Mouse (Mus musculus) left cerebral cortex, adult 2 months (tissue): ENCODE measurements around the gene Slc6a3. TPM values are rescaled to one million over a fixed set of nuclear protein-coding genes. Genes with fewer than 3 reads are reported as not detected.

Experiments
- DNase-seq, 2 experiments: peaks; one replicate each; pipeline ENCODE4 v3.0.0; 2021 to 2022; ENCODE audit warnings: low spot score in 2 of 2, mixed read lengths in 1 of 2; ENCODE audit errors: extremely low spot score in 1 of 2
- H3K27ac ChIP-seq: fragments of 200-600 bp; 2 replicates; pipeline ENCODE4 v1.8.1; 2022
- H3K4me3 ChIP-seq: fragments of 200-600 bp; 2 replicates; pipeline ENCODE4 v1.8.1; 2022
- CTCF ChIP-seq: fragments of 200-600 bp; IDR thresholded peaks from 2 replicates; pipeline ENCODE4 v1.8.1; 2022; ENCODE audit warnings: antibody characterized with exemption, mild to moderate bottlenecking, moderate library complexity
- intact Hi-C: fragments of 180-260 bp; cut with DNase I; formaldehyde crosslinking; loops from one replicate; pipeline ENCODE4 v1.15.1; 2025
- long read RNA-seq, 2 experiments: library from polyadenylated mRNA; stranded (forward); transcript quantifications; one replicate each; pipeline ENCODE4 v2.0.0; 2021; ENCODE audit warnings: borderline mapping rate in 2 of 2
- total RNA-seq, 2 experiments: library from RNA; stranded (reverse); gene quantifications; 2 replicates each; pipeline ENCODE4 v1.2.3; 2021

Slc6a3 gene
- total RNA-seq, result under 1 TPM in 1 of 2 experiments, not detected in 1; 0.12 TPM
- long read RNA-seq, experiment 1, result 0 reads
- long read RNA-seq, experiment 2, result 0 reads

GRCm38 (mm10) chr13:73536403-73536821, at the start of gene Slc6a3:
Slc6a3 (plus strand) TSS chr13:73536747.
- Histone ChIP-seq H3K4me3 (peak within 1 kb of the TSS; percentile 34), H3K27ac (no peak within 1 kb of the TSS)
- no peak for TF ChIP-seq CTCF
- DNase-seq, result peak in 1 of 2 experiments; percentile 24
- intact Hi-C loops, result no loop called here

DNA sequence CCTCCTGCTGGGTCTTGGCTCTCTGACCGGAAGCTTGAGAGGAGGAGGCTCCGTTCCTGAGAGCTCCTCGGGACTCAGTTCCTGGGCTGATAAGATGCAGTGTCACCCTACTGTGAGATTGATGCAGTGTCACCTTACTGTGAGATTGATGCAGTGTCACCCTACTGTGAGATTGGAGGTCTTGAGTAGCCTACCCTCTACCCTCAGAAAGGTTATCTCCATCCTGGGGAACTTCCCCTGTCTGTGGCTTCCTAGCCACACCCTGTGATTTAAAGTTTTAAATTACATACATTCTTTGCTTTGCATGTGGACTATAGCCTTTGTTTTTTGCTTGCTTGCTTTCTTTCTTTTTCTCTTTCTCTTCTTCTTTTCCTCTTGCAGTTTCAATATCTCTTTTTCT, 48.4 kb upstream of the Slc6a3 start:
- TF ChIP-seq CTCF, result no peak
- intact Hi-C loops, result no loop called here

GRCm38 (mm10) chr13:73488707-73489106, 47.8 kb upstream of the Slc6a3 start:
- Histone ChIP-seq H3K27ac (no peak overlapping the region), H3K4me3 (no peak overlapping the region)
- no peak for DNase-seq
- TF ChIP-seq CTCF, result no peak
- intact Hi-C loops, result no loop called here

More for the DNA sequence above, 48.4 kb upstream of the Slc6a3 start:
- Histone ChIP-seq H3K4me3 (no peak overlapping the region), H3K27ac (no peak overlapping the region)
- no peak for DNase-seq

- intact Hi-C loops, result no loop called here
- Histone ChIP-seq H3K4me3 (no peak overlapping the region), H3K27ac (peak overlapping the region; percentile 13; the same call in 1 of the 2 replicates)
- DNase-seq, result no peak
- TF ChIP-seq CTCF, result no peak
These were observed 46.6 kb upstream of the Slc6a3 start for GRCm38 (mm10) chr13:73489986-73490385.

DNA sequence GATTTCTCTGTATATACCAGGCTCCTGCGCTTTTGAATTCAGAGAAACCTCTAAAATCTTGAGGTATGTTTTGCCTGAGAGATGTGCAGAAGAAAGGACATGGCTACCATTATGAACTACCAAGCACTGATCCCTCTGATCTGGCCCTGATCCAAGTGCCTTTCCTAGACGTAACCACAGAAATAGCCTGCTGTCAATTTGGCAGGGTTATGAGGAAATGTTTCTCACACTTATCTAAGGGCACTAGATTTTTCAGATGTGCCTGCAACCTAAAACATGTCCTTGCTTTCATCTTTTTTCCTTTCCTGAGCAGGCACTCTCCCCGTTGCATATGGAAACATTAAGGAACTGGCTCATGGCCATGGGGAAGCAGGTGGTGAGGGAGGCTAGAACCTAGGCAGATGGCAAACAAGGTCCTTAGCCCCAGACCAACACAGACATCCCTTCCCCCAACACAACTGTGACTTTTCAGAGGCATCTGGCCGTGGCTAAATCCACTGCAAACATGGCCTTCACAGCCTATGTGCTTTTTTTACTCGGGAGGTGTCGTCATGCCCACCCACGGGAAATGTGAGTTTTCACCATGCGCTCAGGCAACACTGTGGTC, 45.9 kb upstream of the Slc6a3 start:
- intact Hi-C loops, result no loop called here
- peak in 1 of 2 experiments; percentile 26 for DNase-seq
- H3K27ac ChIP-seq, result peak overlapping the region; percentile 13; the same call in 1 of the 2 replicates
- TF ChIP-seq CTCF, result no peak
- no peak overlapping the region for H3K4me3 ChIP-seq

GRCm38 (mm10) chr13:73493183-73493582, 43.4 kb upstream of the Slc6a3 start:
- no peak overlapping the region for H3K4me3 ChIP-seq
- DNase-seq, result no peak
- H3K27ac ChIP-seq, result no peak overlapping the region
- no peak for TF ChIP-seq CTCF
- intact Hi-C loops, result no loop called here

- no peak overlapping the region for H3K4me3 ChIP-seq
- H3K27ac ChIP-seq, result no peak overlapping the region
- TF ChIP-seq CTCF, result no peak
- no peak for DNase-seq
- intact Hi-C loops, result no loop called here
These were observed 42.0 kb upstream of the Slc6a3 start for GRCm38 (mm10) chr13:73494528-73494927.

GRCm38 (mm10) chr13:73496137-73496536, 40.4 kb upstream of the Slc6a3 start:
- intact Hi-C loops, result no loop called here
- no peak for TF ChIP-seq CTCF
- Histone ChIP-seq H3K4me3 (no peak overlapping the region), H3K27ac (no peak overlapping the region)
- DNase-seq, result no peak

DNA sequence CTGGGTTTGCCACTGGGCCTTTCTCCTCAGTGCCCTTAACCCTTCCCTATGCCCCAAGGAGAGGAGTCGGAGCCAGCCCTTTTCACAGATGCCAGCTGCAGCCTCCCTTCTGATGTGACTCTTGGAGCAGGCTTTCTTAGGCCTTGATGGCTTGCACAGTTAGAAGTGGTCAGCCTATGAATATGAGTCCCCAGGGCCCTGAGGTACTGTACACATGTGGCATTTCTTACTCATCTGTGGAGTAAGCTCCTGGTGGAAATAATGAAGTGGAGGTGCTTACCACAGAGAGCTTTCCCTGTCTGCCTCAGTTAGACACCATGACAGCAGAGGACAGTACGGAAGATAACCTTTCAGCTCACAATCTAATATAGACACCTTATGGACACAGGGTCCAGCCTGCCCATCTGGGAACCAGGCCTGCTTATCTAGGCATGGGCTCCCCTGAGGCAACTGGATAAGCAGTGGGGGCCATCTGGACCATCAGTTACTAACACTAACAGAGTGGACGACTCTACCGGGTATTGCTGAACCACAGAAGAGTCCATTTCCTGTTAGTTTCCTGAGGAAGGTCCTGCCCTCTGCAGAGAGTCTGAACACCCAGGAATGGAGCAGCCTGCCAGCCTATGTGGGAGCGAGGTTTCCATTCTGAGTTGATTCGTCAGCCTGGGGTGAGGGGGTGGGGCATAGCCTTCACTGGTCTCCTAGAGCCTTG, 36.5 kb upstream of the Slc6a3 start:
- TF ChIP-seq CTCF, result no peak
- intact Hi-C loops, result no loop called here
- no peak overlapping the region for H3K27ac ChIP-seq
- no peak overlapping the region for H3K4me3 ChIP-seq
- no peak for DNase-seq

DNA sequence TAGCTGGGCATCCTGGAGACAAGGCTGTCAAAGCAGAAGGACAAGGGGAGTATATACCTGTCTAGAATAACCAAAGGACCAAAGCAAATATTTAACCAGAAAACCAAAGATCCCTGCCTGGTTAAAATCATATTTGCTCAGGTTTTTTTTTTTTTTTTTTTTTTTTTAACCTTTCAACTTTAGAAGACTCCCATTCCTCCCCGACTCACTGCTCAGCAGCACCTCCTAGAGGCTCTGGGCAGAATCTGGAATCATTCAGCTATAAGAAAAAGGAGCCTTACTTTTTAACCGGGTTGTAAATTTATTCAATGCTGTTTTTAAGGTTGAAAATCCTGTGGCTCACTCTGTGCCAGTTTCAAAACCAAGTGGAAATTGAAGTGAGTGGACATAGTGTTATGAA, 33.8 kb upstream of the Slc6a3 start:
- peak; percentile 58 for TF ChIP-seq CTCF
- Histone ChIP-seq H3K4me3 (no peak overlapping the region), H3K27ac (no peak overlapping the region)
- intact Hi-C loops, result no loop called here
- no peak for DNase-seq

GRCm38 (mm10) chr13:73505686-73506467, 30.7 kb upstream of the Slc6a3 start:
- intact Hi-C loops, result loop anchor here (1.0 to 2.0 kb wide), 2 partner anchors 37 to 80 kb away; no protein-coding TSS in a partner anchor
- TF ChIP-seq CTCF, result peak; percentile 96
- no peak overlapping the region for H3K4me3 ChIP-seq
- H3K27ac ChIP-seq, result no peak overlapping the region
- peak; percentile 83 to 87 for DNase-seq

GRCm38 (mm10) chr13:73508817-73509550, 27.6 kb upstream of the Slc6a3 start:
- TF ChIP-seq CTCF, result no peak
- intact Hi-C loops, result no loop called here
- Histone ChIP-seq H3K27ac (no peak overlapping the region), H3K4me3 (no peak overlapping the region)
- no peak for DNase-seq
